ENCODE assay signal across 22 mouse cellular contexts in genomic region chr12:105347261-105347660, GRCm38 (mm10). TPM values are rescaled to one million over a fixed set of nuclear protein-coding genes. Genes with fewer than 3 reads are reported as not detected.
DNase-seq lines count a peak whose midpoint lies in the region.
"Had no signal": no experiment of that assay in that cellular context is flagged by ENCODE, and none has a peak within 500 bp of the region (broad histone marks: within the 10 kb centered on the region; RNA-seq: fewer than 3 reads in every experiment).

No protein-coding gene starts in this region.

- DNase-seq in brain, adult 2 months (ENCODE audit: low read depth, low spot score), result peak; percentile 83
- peak; percentile 87 for DNase-seq in cerebellum, adult 11 months
- DNase-seq in cerebellum, postnatal 10 days, result peak; percentile 92 to 93
- DNase-seq in kidney, postnatal 14 days, result peak; percentile 64
- DNase-seq in heart, postnatal 14 days, result no peak
- no peak for DNase-seq in thymus, postnatal 14 days
- DNase-seq in midbrain, embryonic 10.5 days (ENCODE audit: low spot score), result no peak
- DNase-seq: forebrain, postnatal 0 days; gastrocnemius, postnatal 36 days; liver, postnatal 0 days; lung, postnatal 10 days; thymus, adult 18-20 months had no signal

- H3K27ac ChIP-seq in midbrain, embryonic 10.5 days (replicated peaks), result no peak overlapping the region
- H3K27ac ChIP-seq: embryonic facial prominence, embryonic 15.5 days; hindbrain, embryonic 13.5 days; limb, embryonic 10.5 days; stomach, embryonic 15.5 days had no signal

- no peaks in the 10 kb centered on the region for H3K27me3 ChIP-seq in midbrain, embryonic 10.5 days (ENCODE audit: low read depth, poor library complexity, severe bottlenecking)
- H3K27me3 ChIP-seq: embryonic facial prominence, embryonic 15.5 days; hindbrain, embryonic 13.5 days; megakaryocyte, embryonic 14.5 days; stomach, embryonic 15.5 days had no signal

- H3K4me3 ChIP-seq in midbrain, embryonic 10.5 days, result no peak overlapping the region
- H3K4me3 ChIP-seq: embryonic facial prominence, embryonic 15.5 days; hindbrain, embryonic 13.5 days; limb, embryonic 10.5 days; megakaryocyte, embryonic 14.5 days; stomach, embryonic 15.5 days had no signal

- no peaks in the 10 kb centered on the region for H3K36me3 ChIP-seq in midbrain, embryonic 10.5 days
- H3K36me3 ChIP-seq: embryonic facial prominence, embryonic 15.5 days; hindbrain, embryonic 13.5 days; limb, embryonic 10.5 days; stomach, embryonic 15.5 days had no signal

- intact Hi-C loops in heart, postnatal 14 days (cut with DNase I), result no loop called here

- peaks cover 1% of the 10 kb centered on the region for H3K4me1 ChIP-seq in midbrain, embryonic 10.5 days
- H3K4me1 ChIP-seq: embryonic facial prominence, embryonic 15.5 days; megakaryocyte, embryonic 14.5 days; stomach, embryonic 15.5 days had no signal

- 91% methylated on average over 13 of the region's 13 CpGs for WGBS in midbrain, embryonic 10.5 days

- no peaks in the 10 kb centered on the region for H3K9me3 ChIP-seq in midbrain, embryonic 10.5 days (replicated peaks)
- H3K9me3 ChIP-seq: embryonic facial prominence, embryonic 15.5 days; hindbrain, embryonic 13.5 days; limb, embryonic 10.5 days; stomach, embryonic 15.5 days had no signal

RNA-seq across cellular contexts. Expression of gene Tunar, which starts 13.6 kb away (rescaled TPM):
- not detected for total RNA-seq in heart, postnatal 14 days (2021)
- 0.16 and 0.42 TPM in 2 replicates for polyA plus RNA-seq in midbrain, embryonic 10.5 days (2016; fragmentation: Nextera tagmentation; extraction: Ambion mirVana)
- total RNA-seq: gastrocnemius, postnatal 36 days; liver, adult 2 months; neutrophil, adult 5-6 weeks had no signal
- polyA plus RNA-seq: C2C12; heart, postnatal 0 days; liver, adult 2 months; liver, postnatal 0 days; urinary bladder, adult 2 months had no signal

Comparison
In these comparisons a context has a peak if more than half of its experiments do, and no peak if none do; other contexts are left out.
1. DNase-seq: peak in brain, adult 2 months (single experiment), cerebellum, adult 11 months (single experiment), cerebellum, postnatal 10 days (2 of 2) and kidney, postnatal 14 days (single experiment); none in heart, postnatal 14 days (0 of 2), thymus, postnatal 14 days (single experiment) and midbrain, embryonic 10.5 days (single experiment).